Mouse (Mus musculus) liver, adult 2 months (tissue): ENCODE data around the gene E030030I06Rik. TPM values are rescaled to one million over a fixed set of nuclear protein-coding genes. Genes with fewer than 3 reads are reported as not detected.
"Not testable (repeated sequence)": the region's sequence is repeated elsewhere in the genome, so short reads cannot be mapped to it uniquely, and the experiment has no call there.

Experiments
- DNase-seq: peaks from one replicate; pipeline ENCODE4 v3.0.0-alpha.2; 2011; ENCODE audit warnings: low read depth, low spot score; ENCODE audit errors: extremely low read depth
- H3K27ac ChIP-seq: fragments of 200-500 bp; replicated peaks from 2 replicates; pipeline ENCODE4 v1.5.1; 2012; ENCODE audit warnings: low read depth, mild to moderate bottlenecking, control low read depth, inconsistent platforms, low read length; ENCODE audit not compliant: insufficient read depth
- H3K27me3 ChIP-seq: fragments of 200-500 bp; 2 replicates; pipeline ENCODE4 v1.6.1; 2012; ENCODE audit warnings: mild to moderate bottlenecking, moderate library complexity, low read length, inconsistent platforms; ENCODE audit not compliant: control insufficient read depth, insufficient read depth
- H3K36me3 ChIP-seq: fragments of 200-500 bp; 2 replicates; pipeline ENCODE4 v1.6.1; 2012; ENCODE audit warnings: low read length, inconsistent platforms; ENCODE audit not compliant: control insufficient read depth, insufficient read depth
- H3K4me1 ChIP-seq: fragments of 200-500 bp; 2 replicates; pipeline ENCODE4 v1.6.1; 2011; ENCODE audit warnings: low read length; ENCODE audit not compliant: control insufficient read depth, insufficient read depth
- H3K4me3 ChIP-seq: fragments of 200-500 bp; 2 replicates; pipeline ENCODE4 v1.5.1; 2011; ENCODE audit warnings: low read depth, mild to moderate bottlenecking, control low read depth, low read length, moderate library complexity; ENCODE audit not compliant: insufficient read depth
- H3K79me2 ChIP-seq: fragments of 200-500 bp; 2 replicates; pipeline ENCODE4 v1.6.1; 2012; ENCODE audit warnings: inconsistent platforms, mild to moderate bottlenecking, low read length, moderate library complexity; ENCODE audit not compliant: control insufficient read depth, insufficient read depth
- H3K9ac ChIP-seq: fragments of 200-500 bp; 2 replicates; pipeline ENCODE4 v1.6.1; 2012; ENCODE audit warnings: low read depth, mild to moderate bottlenecking, control low read depth, inconsistent platforms, low read length
- CTCF ChIP-seq: fragments of 200-500 bp; IDR thresholded peaks from 2 replicates; pipeline ENCODE4 v1.5.1; 2011; ENCODE audit warnings: low read depth, low read length, control low read depth
- POLR2A ChIP-seq: fragments of 200-500 bp; IDR thresholded peaks from 2 replicates; pipeline ENCODE4 v1.6.1; 2011; ENCODE audit warnings: low read length, control low read depth; ENCODE audit not compliant: insufficient read depth; ENCODE audit errors: extremely low read depth
- WGBS: fragments of 180-500 bp; shearing (Covaris S2); methylation state at CpG from one replicate; pipeline ENCODE4 v1.1.7; 2018; 5-methylcytosine and 5-hydroxymethylcytosine counted together
- polyA plus RNA-seq: library from polyadenylated mRNA; depleted of rRNA; stranded (reverse); fragments of >200 nt; gene quantifications from 2 replicates; pipeline ENCODE4 v1.2.3, GENCODE M21; 2012; rRNA removed
- total RNA-seq: library from RNA; depleted of rRNA; stranded (reverse); fragments of >200 nt; gene quantifications from 2 replicates; pipeline ENCODE4 v1.2.3, GENCODE M21; 2014; rRNA removed

Gene E030030I06Rik
- total RNA-seq: 1.2 and 2.1 TPM in 2 replicates
- 7.0 and 10.8 TPM in 2 replicates for polyA plus RNA-seq

GRCm38 (mm10) chr10:22149073-22149690, at the start of gene E030030I06Rik:
E030030I06Rik (minus strand) TSS chr10:22149270.
- H3K36me3 ChIP-seq: no peaks in the 10 kb centered on the region
- H3K4me3 ChIP-seq: peak within 1 kb of the TSS; percentile 84
- no peak for DNase-seq
- H3K79me2 ChIP-seq: no peaks in the 10 kb centered on the region
- H3K4me1 ChIP-seq: peaks cover 9% of the 10 kb centered on the region; the same call in 1 of the 2 replicates
- peaks cover 23% of the 10 kb centered on the region for H3K27me3 ChIP-seq
- TF ChIP-seq CTCF (no peak), POLR2A (no peak)
- peak within 1 kb of the TSS; percentile 87 for H3K27ac ChIP-seq
- under 1% methylated on average over 36 of the region's 37 CpGs for WGBS
- peak within 1 kb of the TSS; percentile 91 for H3K9ac ChIP-seq

GRCm38 (mm10) chr10:22191035-22191434, 42.0 kb upstream of the E030030I06Rik start:
- DNase-seq, H3K79me2 ChIP-seq: not testable (repeated sequence)

GRCm38 (mm10) chr10:22176515-22176914, 27.4 kb upstream of the E030030I06Rik start:
- WGBS: 23% methylated on average over 2 of the region's 2 CpGs

More at GRCm38 (mm10) chr10:22191035-22191434, 42.0 kb upstream of the E030030I06Rik start:
- not testable (repeated sequence) for H3K27me3 ChIP-seq, H3K36me3 ChIP-seq, H3K9ac ChIP-seq, H3K4me1 ChIP-seq, H3K4me3 ChIP-seq, H3K27ac ChIP-seq
- 12% methylated on average over 10 of the region's 10 CpGs for WGBS

GRCm38 (mm10) chr10:22174190-22174487, 25.1 kb upstream of the E030030I06Rik start:
- not testable (repeated sequence) for H3K9ac ChIP-seq, H3K27ac ChIP-seq, H3K27me3 ChIP-seq, DNase-seq, H3K4me1 ChIP-seq, H3K36me3 ChIP-seq, H3K79me2 ChIP-seq, H3K4me3 ChIP-seq
- 82% methylated on average over 2 of the region's 2 CpGs for WGBS

More at GRCm38 (mm10) chr10:22176515-22176914, 27.4 kb upstream of the E030030I06Rik start:
- not testable (repeated sequence) for H3K9ac ChIP-seq, H3K27me3 ChIP-seq, H3K27ac ChIP-seq, H3K36me3 ChIP-seq, H3K79me2 ChIP-seq, H3K4me3 ChIP-seq, H3K4me1 ChIP-seq
- DNase-seq: peak; percentile 82

- 23% methylated on average over 12 of the region's 17 CpGs for WGBS
- DNase-seq, H3K79me2 ChIP-seq, H3K9ac ChIP-seq, H3K36me3 ChIP-seq, H3K4me1 ChIP-seq, H3K27me3 ChIP-seq, H3K4me3 ChIP-seq, H3K27ac ChIP-seq: not testable (repeated sequence)
Measured at GRCm38 (mm10) chr10:22173335-22174189, 24.5 kb upstream of the E030030I06Rik start.

- 27% methylated on average over 5 of the region's 5 CpGs for WGBS
- H3K27ac ChIP-seq, H3K36me3 ChIP-seq, DNase-seq, H3K4me3 ChIP-seq, H3K4me1 ChIP-seq, H3K27me3 ChIP-seq, H3K79me2 ChIP-seq, H3K9ac ChIP-seq: not testable (repeated sequence)
Measured at GRCm38 (mm10) chr10:22172431-22173334, 23.6 kb upstream of the E030030I06Rik start.

GRCm38 (mm10) chr10:22169116-22169515, 20.0 kb upstream of the E030030I06Rik start:
- not testable (repeated sequence) for H3K79me2 ChIP-seq, H3K9ac ChIP-seq, H3K27me3 ChIP-seq, H3K4me1 ChIP-seq, DNase-seq, H3K36me3 ChIP-seq, H3K4me3 ChIP-seq, H3K27ac ChIP-seq

- not testable (repeated sequence) for H3K4me3 ChIP-seq, H3K36me3 ChIP-seq, H3K27ac ChIP-seq, H3K27me3 ChIP-seq, H3K4me1 ChIP-seq, DNase-seq, H3K79me2 ChIP-seq, H3K9ac ChIP-seq
- WGBS: 95% methylated on average over 1 of the region's 1 CpGs
Measured at GRCm38 (mm10) chr10:22167061-22167460, 18.0 kb upstream of the E030030I06Rik start.
